Mouse (Mus musculus) limb, embryonic 14.5 days (tissue): Measurements from ENCODE around the gene Kansl1. TPM values are rescaled to one million over a fixed set of nuclear protein-coding genes. Genes with fewer than 3 reads are reported as not detected.

Experiments used
- ATAC-seq: fragments of 200-750 bp; cut with Nextera tagmentation; 2 replicates; pipeline ENCODE4 v1.8.0; 2017; ENCODE audit warnings: low read depth, moderate number of reproducible peaks, moderate TSS enrichment; ENCODE audit not compliant: low FRiP score
- DNase-seq: peaks from one replicate; pipeline ENCODE4 v3.0.0-alpha.2; 2015; ENCODE audit warnings: low spot score
- H3K27ac ChIP-seq: fragments of 300-500 bp; sonication (generic); replicated peaks from 2 replicates; pipeline ENCODE4 v1.5.1; 2014; ENCODE audit warnings: low read depth, mild to moderate bottlenecking, low read length, moderate library complexity, mixed read lengths
- H3K27me3 ChIP-seq: fragments of 300-500 bp; sonication (generic); 2 replicates; pipeline ENCODE4 v1.6.1; 2014; ENCODE audit warnings: low read length, mixed read lengths; ENCODE audit not compliant: control insufficient read depth, insufficient read depth
- H3K36me3 ChIP-seq: fragments of 300-500 bp; sonication (generic); 2 replicates; pipeline ENCODE4 v1.6.1; 2014; ENCODE audit warnings: mild to moderate bottlenecking, low read length, moderate library complexity, mixed read lengths; ENCODE audit not compliant: control insufficient read depth, insufficient read depth
- H3K4me1 ChIP-seq: fragments of 300-500 bp; sonication (generic); 2 replicates; pipeline ENCODE4 v1.6.1; 2014; ENCODE audit warnings: antibody characterized with exemption, low read length, mixed read lengths; ENCODE audit not compliant: control insufficient read depth, insufficient read depth
- H3K4me2 ChIP-seq: fragments of 300-500 bp; sonication (generic); replicated peaks from 2 replicates; pipeline ENCODE4 v1.6.1; 2014; ENCODE audit warnings: low read depth, mild to moderate bottlenecking, low read length, moderate library complexity; ENCODE audit not compliant: severe bottlenecking
- H3K4me3 ChIP-seq: fragments of 300-500 bp; sonication (generic); replicated peaks from 2 replicates; pipeline ENCODE4 v1.5.1; 2014; ENCODE audit warnings: low read length
- H3K9ac ChIP-seq: fragments of 300-500 bp; sonication (generic); 2 replicates; pipeline ENCODE4 v1.6.1; 2014; ENCODE audit warnings: mild to moderate bottlenecking, low read depth, low read length, moderate library complexity; ENCODE audit not compliant: severe bottlenecking
- H3K9me3 ChIP-seq: fragments of 300-500 bp; sonication (generic); 2 replicates; pipeline ENCODE4 v1.6.1; 2016; ENCODE audit warnings: low read length; ENCODE audit not compliant: control insufficient read depth
- POLR2A ChIP-seq: fragments of 200-500 bp; IDR thresholded peaks from 2 replicates; pipeline ENCODE4 v1.8.0; 2012; ENCODE audit warnings: inconsistent platforms, mild to moderate bottlenecking, moderate library complexity, borderline replicate concordance; ENCODE audit not compliant: insufficient read depth, insufficient read length; ENCODE audit errors: extremely low read depth
- WGBS: fragments of 180-500 bp; shearing (Covaris S2); extraction: QIAGEN DNeasy Blood & Tissue Kit; methylation state at CpG from one replicate; pipeline ENCODE4 v1.1.7; 2014; 5-methylcytosine and 5-hydroxymethylcytosine counted together
- polyA plus RNA-seq, 2 experiments: library from polyadenylated mRNA; depleted of rRNA in 1 of 2; stranded (reverse) in 1 of 2; unstranded in 1 of 2; fragments of >200 nt; fragmentation: Nextera tagmentation in 1 of 2; extraction: Ambion mirVana in 1 of 2; gene quantifications; 2 replicates each; pipeline versions ENCODE4 v1.2.1 to v1.2.3; 2012 to 2014

Gene Kansl1
- polyA plus RNA-seq, 2 experiments = 27.0 to 91.7 TPM

DNA sequence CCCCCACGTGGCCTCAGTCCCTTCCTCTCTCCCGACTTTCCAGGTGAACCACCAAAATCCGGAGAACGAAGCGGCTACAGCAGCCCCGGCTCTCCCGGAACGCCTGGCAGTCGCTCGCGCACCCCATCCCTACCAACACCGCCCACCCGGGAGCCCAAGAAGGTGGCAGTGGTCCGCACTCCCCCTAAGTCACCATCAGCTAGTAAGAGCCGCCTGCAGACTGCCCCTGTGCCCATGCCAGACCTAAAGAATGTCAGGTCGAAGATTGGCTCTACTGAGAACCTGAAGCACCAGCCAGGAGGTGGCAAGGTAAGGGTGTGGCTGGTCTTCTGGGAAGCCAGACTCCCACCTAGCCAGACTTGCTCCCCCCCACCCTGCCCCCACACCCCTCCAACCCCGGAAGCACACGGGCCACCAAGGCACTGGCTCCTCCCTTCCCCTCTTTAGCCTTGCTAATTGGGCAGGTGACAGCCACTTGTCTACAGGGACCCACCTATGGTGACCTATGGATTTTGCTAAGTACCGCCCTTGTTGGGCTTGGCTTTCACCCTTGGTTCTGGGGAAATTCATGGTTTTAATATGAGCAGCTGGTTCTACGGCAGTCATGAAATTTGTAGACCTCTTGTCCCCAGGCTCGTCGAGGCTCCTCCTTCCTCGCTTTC is 158.3 kb downstream of the Kansl1 start:
- H3K27ac ChIP-seq = no peak overlapping the region
- H3K36me3 ChIP-seq = no peaks in the 10 kb centered on the region
- H3K27me3 ChIP-seq = 0 out of 2 replicates have a peak, but pooled peaks cover 5% of the 10 kb centered on the region
- H3K9me3 ChIP-seq = no peaks in the 10 kb centered on the region
- peak overlapping the region; percentile 27; the same call in 1 of the 2 replicates for H3K4me2 ChIP-seq
- no peak for ATAC-seq
- no peak for DNase-seq
- no peaks in the 10 kb centered on the region for H3K4me1 ChIP-seq
- 0 out of 2 replicates have a peak overlapping the region, but pooled peaks have one; percentile 12 for H3K9ac ChIP-seq
- WGBS = 13% methylated on average over 21 of the region's 23 CpGs
- no peak for TF ChIP-seq POLR2A
- H3K4me3 ChIP-seq = no peak overlapping the region

DNA sequence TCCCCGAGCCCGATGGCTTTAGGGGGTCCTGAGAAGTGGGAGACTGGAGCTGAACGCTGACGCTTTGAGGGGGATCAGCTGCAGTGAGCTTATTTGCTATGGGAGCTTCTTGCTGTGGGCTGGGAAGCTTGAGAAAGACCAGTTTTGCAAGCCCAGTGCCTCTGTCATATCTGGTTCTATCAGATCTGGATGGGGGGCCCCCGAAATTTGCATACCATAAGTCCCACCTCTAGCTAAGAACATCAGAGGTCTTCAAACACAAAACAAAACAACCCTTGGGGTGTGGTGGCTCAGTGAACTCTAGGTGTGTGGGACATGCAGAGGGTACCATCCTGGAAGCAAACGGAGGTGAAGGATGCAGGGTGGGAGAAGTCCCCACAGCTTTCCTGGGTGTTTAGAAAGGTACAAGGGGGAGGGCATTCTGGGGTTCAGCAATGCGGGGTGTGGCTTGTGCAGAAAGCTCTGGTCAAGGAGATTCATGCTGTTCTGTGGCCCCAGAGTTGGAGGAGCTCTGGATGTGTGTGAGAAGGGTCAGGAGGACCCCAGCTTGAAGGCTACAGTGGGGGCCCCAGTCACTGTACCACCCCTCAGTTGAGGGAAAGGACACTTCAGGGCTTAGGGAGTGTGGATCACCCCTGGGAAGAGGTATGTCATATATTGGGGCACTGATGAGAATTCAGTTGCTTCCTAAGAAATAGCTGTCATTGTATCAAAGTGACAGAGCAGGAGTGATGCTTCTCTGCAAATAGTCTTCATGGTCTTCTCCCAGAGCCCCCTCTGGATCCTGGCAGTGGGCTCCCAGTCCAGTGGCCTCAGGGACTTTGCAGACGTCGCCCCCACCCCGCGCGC is 159.1 kb downstream of the Kansl1 start:
- Histone ChIP-seq H3K4me1 (no peaks in the 10 kb centered on the region), H3K4me3 (no peak overlapping the region), H3K4me2 (0 out of 2 replicates have a peak overlapping the region, but pooled peaks have one; percentile 27), H3K9me3 (no peaks in the 10 kb centered on the region), H3K9ac (0 out of 2 replicates have a peak overlapping the region, but pooled peaks have one; percentile 12), H3K27me3 (0 out of 2 replicates have a peak, but pooled peaks cover 5% of the 10 kb centered on the region), H3K27ac (no peak overlapping the region), H3K36me3 (no peaks in the 10 kb centered on the region)
- TF ChIP-seq POLR2A = no peak
- 34% methylated on average over 12 of the region's 12 CpGs for WGBS
- DNase-seq = no peak
- no peak for ATAC-seq

DNA sequence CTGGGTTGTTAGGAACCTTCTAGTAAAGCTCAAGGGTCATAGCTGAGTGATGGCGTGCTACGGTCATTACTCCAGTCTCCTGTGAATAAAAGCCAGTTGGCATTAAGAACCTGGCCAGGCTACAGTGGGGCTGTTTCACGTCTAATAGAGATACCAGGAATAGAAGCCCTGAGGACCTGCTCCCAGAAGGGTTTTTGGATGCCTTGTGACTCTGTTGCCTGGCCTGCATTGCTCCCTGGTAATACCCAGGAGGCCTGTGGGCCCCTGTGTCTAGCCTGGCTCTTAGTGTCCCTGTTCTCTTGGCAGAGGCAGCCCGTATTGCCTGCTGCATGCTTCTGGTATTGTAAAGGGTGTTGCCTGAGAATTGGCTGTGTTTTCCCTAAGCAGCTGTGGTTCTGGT is 161.5 kb downstream of the Kansl1 start:
- Histone ChIP-seq H3K36me3 (no peaks in the 10 kb centered on the region), H3K4me2 (no peak overlapping the region), H3K27me3 (0 out of 2 replicates have a peak, but pooled peaks cover 5% of the 10 kb centered on the region), H3K4me3 (no peak overlapping the region), H3K4me1 (peaks cover 9% of the 10 kb centered on the region; the same call in 1 of the 2 replicates), H3K9me3 (no peaks in the 10 kb centered on the region), H3K27ac (no peak overlapping the region), H3K9ac (no peak overlapping the region)
- no peak for TF ChIP-seq POLR2A
- WGBS = 69% methylated on average over 4 of the region's 4 CpGs
- DNase-seq = no peak
- ATAC-seq = no peak

DNA sequence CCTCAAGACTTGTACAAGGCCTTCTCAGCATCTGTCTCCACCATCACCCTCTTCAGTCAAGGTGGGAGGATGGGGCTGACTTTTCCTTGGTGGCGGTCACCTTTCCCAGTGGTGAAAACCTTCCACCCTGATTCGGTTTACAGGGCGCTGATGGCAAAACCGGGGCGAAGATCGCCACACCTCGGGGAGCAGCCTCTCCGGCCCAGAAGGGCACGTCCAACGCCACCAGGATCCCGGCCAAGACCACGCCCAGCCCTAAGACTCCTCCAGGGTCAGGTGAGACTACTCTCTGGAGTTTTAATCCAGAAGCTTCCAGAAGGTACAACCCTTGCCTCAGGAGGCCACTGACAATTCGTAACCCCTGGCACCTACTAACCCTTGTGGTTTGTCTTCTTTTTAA is 162.2 kb downstream of the Kansl1 start:
- Histone ChIP-seq H3K9ac (no peak overlapping the region), H3K27ac (no peak overlapping the region), H3K4me1 (peaks cover 10% of the 10 kb centered on the region; the same call in 1 of the 2 replicates), H3K36me3 (no peaks in the 10 kb centered on the region), H3K4me3 (no peak overlapping the region), H3K27me3 (0 out of 2 replicates have a peak, but pooled peaks cover 5% of the 10 kb centered on the region), H3K9me3 (no peaks in the 10 kb centered on the region), H3K4me2 (no peak overlapping the region)
- no peak for DNase-seq
- 91% methylated on average over 13 of the region's 13 CpGs for WGBS
- TF ChIP-seq POLR2A = no peak
- no peak for ATAC-seq

DNA sequence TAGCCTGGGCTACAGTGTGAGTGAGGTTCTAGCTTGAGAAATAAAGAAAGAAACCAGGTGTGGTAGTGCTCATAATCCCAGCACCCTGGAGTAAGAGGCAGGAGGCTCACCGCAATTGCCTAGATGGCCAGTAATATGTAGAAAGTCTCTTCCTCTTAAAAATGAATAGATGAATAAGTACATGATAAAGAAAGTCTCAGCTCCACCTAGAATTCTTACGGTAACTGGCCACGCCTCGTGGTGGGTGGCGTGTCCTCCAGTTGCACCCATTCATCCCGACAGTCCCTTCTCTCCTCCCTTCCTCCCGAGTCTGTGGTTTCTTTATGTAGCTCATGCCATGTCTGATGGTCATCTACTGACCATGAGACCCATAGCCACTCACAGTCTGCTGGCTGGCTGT is 162.9 kb downstream of the Kansl1 start:
- Histone ChIP-seq H3K36me3 (no peaks in the 10 kb centered on the region), H3K4me2 (no peak overlapping the region), H3K4me3 (no peak overlapping the region), H3K9ac (no peak overlapping the region), H3K27me3 (0 out of 2 replicates have a peak, but pooled peaks cover 5% of the 10 kb centered on the region), H3K9me3 (no peaks in the 10 kb centered on the region), H3K4me1 (peaks cover 10% of the 10 kb centered on the region; the same call in 1 of the 2 replicates), H3K27ac (no peak overlapping the region)
- 97% methylated on average over 7 of the region's 7 CpGs for WGBS
- no peak for TF ChIP-seq POLR2A
- ATAC-seq (no peak), DNase-seq (no peak)
